Mouse (Mus musculus): ENCODE measurements around the gene Dido1. TPM values are rescaled to one million over a fixed set of nuclear protein-coding genes. Genes with fewer than 3 reads are reported as not detected.

Dido1 gene
- polyA plus RNA-seq, 1 experiment: 26.6 TPM

DNA sequence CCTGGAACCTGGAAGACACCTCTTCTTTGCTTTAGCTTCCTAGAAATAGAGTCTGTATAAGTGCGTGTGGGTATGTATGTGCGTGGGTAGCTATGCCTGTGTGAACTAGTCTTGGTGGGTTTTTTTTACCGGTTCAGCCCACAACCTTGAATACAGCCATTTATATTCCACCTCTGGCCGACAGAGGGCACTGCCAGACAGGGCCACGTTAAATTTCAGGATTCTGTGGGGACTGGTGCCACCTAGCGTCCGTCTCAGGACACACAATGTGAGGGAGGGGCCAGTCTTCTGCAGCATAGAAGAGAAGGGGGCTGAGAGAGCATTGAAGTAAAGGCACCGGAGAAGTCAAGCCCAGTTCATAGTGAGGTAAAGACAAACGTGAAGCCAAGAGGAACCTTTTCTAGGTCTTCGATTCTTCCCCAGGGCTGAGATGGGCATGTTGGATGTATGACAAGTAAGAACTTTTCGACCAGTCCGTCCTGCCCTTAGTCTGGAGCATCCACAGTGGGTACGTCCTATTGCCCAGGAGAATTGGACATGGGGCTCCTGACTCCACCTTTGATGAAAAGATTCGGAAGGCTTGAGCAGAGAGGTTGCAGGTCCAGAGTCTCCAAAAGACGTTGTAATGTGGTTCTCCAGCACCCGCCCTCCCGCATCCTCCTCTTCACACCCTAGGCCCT is 35.6 kb upstream of the Dido1 start:
- Histone ChIP-seq H3K36me3 (ENCODE audit: control insufficient read depth, insufficient read depth, low read length) (no peaks in the 10 kb centered on the region), H3K4me3 (ENCODE audit: control insufficient read depth, low read depth, low read length) (no peak overlapping the region), H3K27ac (ENCODE audit: control insufficient read depth, insufficient read depth, low read depth, low read length) (no peak overlapping the region), H3K4me1 (ENCODE audit: control insufficient read depth, insufficient read depth, low read length) (peaks cover 10% of the 10 kb centered on the region), H3K27me3 (ENCODE audit: control insufficient read depth, insufficient read depth, low read length) (no peaks in the 10 kb centered on the region)
- TF ChIP-seq POLR2A (IDR thresholded peaks at IDR 0.05; ENCODE audit: control insufficient read depth, low read depth, low read length) (no peak), CTCF (IDR thresholded peaks at IDR 0.05; ENCODE audit: control insufficient read depth, insufficient read depth, insufficient replicate concordance, low read depth, low read length) (peak; percentile 99)

DNA sequence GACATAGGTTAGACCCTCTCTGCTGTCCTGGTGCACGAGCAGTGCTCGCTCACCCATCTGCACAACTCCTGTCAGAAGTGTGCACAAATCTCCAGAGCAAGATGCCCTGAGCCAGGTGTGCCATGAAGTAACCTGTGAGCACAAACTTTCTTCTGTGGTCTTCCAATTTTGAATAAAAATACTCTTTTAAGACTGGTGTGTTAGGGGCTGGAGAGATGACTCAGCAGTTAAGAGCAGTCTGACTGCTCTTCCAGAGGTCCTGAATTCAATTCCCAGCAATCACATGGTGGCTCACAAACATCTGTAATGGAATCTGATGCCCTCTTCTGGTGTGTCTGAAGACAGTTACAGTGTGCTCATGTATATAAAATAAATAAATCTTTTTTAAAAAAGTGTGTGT is 33.5 kb upstream of the Dido1 start:
- Histone ChIP-seq H3K27ac (ENCODE audit: control insufficient read depth, insufficient read depth, low read depth, low read length) (no peak overlapping the region), H3K4me3 (ENCODE audit: control insufficient read depth, low read depth, low read length) (no peak overlapping the region), H3K36me3 (ENCODE audit: control insufficient read depth, insufficient read depth, low read length) (no peaks in the 10 kb centered on the region), H3K4me1 (ENCODE audit: control insufficient read depth, insufficient read depth, low read length) (peaks cover 10% of the 10 kb centered on the region), H3K27me3 (ENCODE audit: control insufficient read depth, insufficient read depth, low read length) (no peaks in the 10 kb centered on the region)
- TF ChIP-seq POLR2A (IDR thresholded peaks at IDR 0.05; ENCODE audit: control insufficient read depth, low read depth, low read length): no peak
- TF ChIP-seq CTCF (IDR thresholded peaks at IDR 0.05; ENCODE audit: control insufficient read depth, insufficient read depth, insufficient replicate concordance, low read depth, low read length): no peak

DNA sequence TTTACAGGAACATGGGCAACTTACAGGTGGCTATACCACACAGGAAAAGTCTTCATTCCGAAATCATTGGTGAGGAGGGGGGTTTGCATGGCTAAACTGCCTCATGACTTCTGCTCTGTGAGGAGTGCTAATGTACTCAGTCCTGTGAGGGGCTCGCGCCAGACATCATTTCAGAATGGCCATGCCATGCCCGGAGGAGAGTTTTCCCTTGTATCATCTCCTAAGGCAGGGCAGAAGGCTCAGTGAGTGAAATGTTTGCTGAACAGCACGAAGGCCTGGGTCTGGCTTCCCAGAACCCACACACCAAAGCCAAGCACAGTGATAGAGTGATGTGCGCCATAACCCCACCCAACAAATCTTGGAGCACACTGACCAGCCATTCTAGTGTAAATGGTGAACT is 33.0 kb upstream of the Dido1 start:
- TF ChIP-seq CTCF (IDR thresholded peaks at IDR 0.05; ENCODE audit: control insufficient read depth, insufficient read depth, insufficient replicate concordance, low read depth, low read length) (no peak), POLR2A (IDR thresholded peaks at IDR 0.05; ENCODE audit: control insufficient read depth, low read depth, low read length) (no peak)
- no peak overlapping the region for H3K4me3 ChIP-seq (ENCODE audit: control insufficient read depth, low read depth, low read length)
- H3K4me1 ChIP-seq (ENCODE audit: control insufficient read depth, insufficient read depth, low read length): peaks cover 10% of the 10 kb centered on the region
- no peak overlapping the region for H3K27ac ChIP-seq (ENCODE audit: control insufficient read depth, insufficient read depth, low read depth, low read length)
- no peaks in the 10 kb centered on the region for H3K27me3 ChIP-seq (ENCODE audit: control insufficient read depth, insufficient read depth, low read length)
- no peaks in the 10 kb centered on the region for H3K36me3 ChIP-seq (ENCODE audit: control insufficient read depth, insufficient read depth, low read length)

DNA sequence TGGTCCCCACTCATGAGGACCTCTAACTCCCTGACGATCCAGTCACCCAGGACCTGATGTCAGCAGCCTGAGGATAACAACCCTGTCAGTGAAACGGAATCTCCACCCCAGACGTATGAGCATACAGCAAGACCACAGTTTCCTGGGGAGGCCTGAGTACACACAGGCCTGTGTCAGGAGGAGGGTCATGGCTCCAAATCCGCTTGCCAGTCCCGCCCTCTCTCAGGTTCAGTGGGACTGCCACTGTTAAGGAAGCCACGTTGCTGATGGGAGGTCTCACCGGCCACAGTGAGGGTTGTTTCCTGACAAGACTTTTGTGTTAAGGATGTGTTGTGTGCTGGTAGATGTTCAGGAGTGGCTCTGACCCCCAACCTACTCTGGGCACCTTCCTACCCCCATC is 31.6 kb upstream of the Dido1 start:
- no peaks in the 10 kb centered on the region for H3K27me3 ChIP-seq (ENCODE audit: control insufficient read depth, insufficient read depth, low read length)
- no peaks in the 10 kb centered on the region for H3K36me3 ChIP-seq (ENCODE audit: control insufficient read depth, insufficient read depth, low read length)
- TF ChIP-seq POLR2A (IDR thresholded peaks at IDR 0.05; ENCODE audit: control insufficient read depth, low read depth, low read length) (no peak), CTCF (IDR thresholded peaks at IDR 0.05; ENCODE audit: control insufficient read depth, insufficient read depth, insufficient replicate concordance, low read depth, low read length) (no peak)
- H3K27ac ChIP-seq (ENCODE audit: control insufficient read depth, insufficient read depth, low read depth, low read length): no peak overlapping the region
- H3K4me3 ChIP-seq (ENCODE audit: control insufficient read depth, low read depth, low read length): no peak overlapping the region
- peaks cover 6% of the 10 kb centered on the region for H3K4me1 ChIP-seq (ENCODE audit: control insufficient read depth, insufficient read depth, low read length)

DNA sequence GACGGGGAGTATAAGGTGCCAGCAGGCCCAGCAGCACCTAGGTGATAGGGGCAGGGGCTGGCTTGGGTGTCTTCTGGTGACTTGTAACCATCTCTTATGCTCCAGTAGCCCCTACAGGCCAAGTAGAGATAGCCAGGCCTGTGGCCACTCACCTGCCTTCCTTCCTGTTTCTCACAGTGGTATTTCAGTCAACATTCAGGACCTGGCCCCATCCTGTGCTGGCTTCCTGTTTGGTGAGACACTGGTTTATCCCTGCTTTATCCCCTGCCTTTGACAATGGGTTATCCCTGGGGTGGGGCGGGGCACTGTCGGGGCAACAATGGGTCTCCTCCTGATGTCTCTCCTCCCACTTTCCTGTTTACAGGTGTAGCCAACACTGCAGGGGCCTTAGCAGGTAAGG is 30.6 kb upstream of the Dido1 start:
- no peaks in the 10 kb centered on the region for H3K36me3 ChIP-seq (ENCODE audit: control insufficient read depth, insufficient read depth, low read length)
- no peak overlapping the region for H3K27ac ChIP-seq (ENCODE audit: control insufficient read depth, insufficient read depth, low read depth, low read length)
- H3K27me3 ChIP-seq (ENCODE audit: control insufficient read depth, insufficient read depth, low read length): no peaks in the 10 kb centered on the region
- peaks cover 3% of the 10 kb centered on the region; the same call in 1 of the 2 replicates for H3K4me1 ChIP-seq (ENCODE audit: control insufficient read depth, insufficient read depth, low read length)
- TF ChIP-seq CTCF (IDR thresholded peaks at IDR 0.05; ENCODE audit: control insufficient read depth, insufficient read depth, insufficient replicate concordance, low read depth, low read length) (no peak), POLR2A (IDR thresholded peaks at IDR 0.05; ENCODE audit: control insufficient read depth, low read depth, low read length) (no peak)
- H3K4me3 ChIP-seq (ENCODE audit: control insufficient read depth, low read depth, low read length): no peak overlapping the region

GRCm38 (mm10) chr2:180737984-180738383 is 28.2 kb upstream of the Dido1 start:
- TF ChIP-seq CTCF (IDR thresholded peaks at IDR 0.05; ENCODE audit: control insufficient read depth, insufficient read depth, insufficient replicate concordance, low read depth, low read length) (no peak), POLR2A (IDR thresholded peaks at IDR 0.05; ENCODE audit: control insufficient read depth, low read depth, low read length) (no peak)
- Histone ChIP-seq H3K36me3 (ENCODE audit: control insufficient read depth, insufficient read depth, low read length) (no peaks in the 10 kb centered on the region), H3K4me1 (ENCODE audit: control insufficient read depth, insufficient read depth, low read length) (no peaks in the 10 kb centered on the region), H3K27me3 (ENCODE audit: control insufficient read depth, insufficient read depth, low read length) (no peaks in the 10 kb centered on the region), H3K4me3 (ENCODE audit: control insufficient read depth, low read depth, low read length) (no peak overlapping the region), H3K27ac (ENCODE audit: control insufficient read depth, insufficient read depth, low read depth, low read length) (no peak overlapping the region)

DNA sequence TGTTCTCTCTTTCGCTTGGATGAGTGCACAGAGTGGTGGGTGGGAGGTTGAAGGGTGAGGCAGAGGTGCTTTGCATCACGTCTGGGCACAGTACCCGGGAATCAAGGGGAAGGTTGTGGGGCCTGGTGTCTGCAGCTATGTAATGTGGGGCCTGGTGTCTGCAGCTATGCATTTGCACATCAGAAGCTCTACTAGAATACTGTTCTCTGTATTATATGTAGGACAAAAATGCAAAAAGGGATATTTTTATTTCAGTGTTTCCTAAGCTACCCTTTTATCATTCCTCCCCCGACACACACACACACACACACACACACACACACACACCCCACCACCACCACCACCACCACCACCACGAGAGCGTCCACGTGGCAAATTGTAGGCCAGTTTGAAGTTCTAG is 25.4 kb upstream of the Dido1 start:
- Histone ChIP-seq H3K27me3 (ENCODE audit: control insufficient read depth, insufficient read depth, low read length) (no peaks in the 10 kb centered on the region), H3K27ac (ENCODE audit: control insufficient read depth, insufficient read depth, low read depth, low read length) (no peak overlapping the region)
- TF ChIP-seq CTCF (IDR thresholded peaks at IDR 0.05; ENCODE audit: control insufficient read depth, insufficient read depth, insufficient replicate concordance, low read depth, low read length): no peak
- no peak for TF ChIP-seq POLR2A (IDR thresholded peaks at IDR 0.05; ENCODE audit: control insufficient read depth, low read depth, low read length)

More for the DNA sequence above, 25.4 kb upstream of the Dido1 start:
- Histone ChIP-seq H3K4me3 (ENCODE audit: control insufficient read depth, low read depth, low read length) (no peak overlapping the region), H3K36me3 (ENCODE audit: control insufficient read depth, insufficient read depth, low read length) (no peaks in the 10 kb centered on the region), H3K4me1 (ENCODE audit: control insufficient read depth, insufficient read depth, low read length) (no peaks in the 10 kb centered on the region; the same call in 1 of the 2 replicates)
